Mouse (Mus musculus): ENCODE results near the gene Ggcx.

Ggcx gene

GRCm38 (mm10) chr6:72387816-72388215 is 26.3 kb upstream of the Ggcx start:
- no peak for DNase-seq (ENCODE audit: low read depth, low spot score)

GRCm38 (mm10) chr6:72388266-72388665 is 25.8 kb upstream of the Ggcx start:
- no peak for DNase-seq (ENCODE audit: low read depth, low spot score)

DNA sequence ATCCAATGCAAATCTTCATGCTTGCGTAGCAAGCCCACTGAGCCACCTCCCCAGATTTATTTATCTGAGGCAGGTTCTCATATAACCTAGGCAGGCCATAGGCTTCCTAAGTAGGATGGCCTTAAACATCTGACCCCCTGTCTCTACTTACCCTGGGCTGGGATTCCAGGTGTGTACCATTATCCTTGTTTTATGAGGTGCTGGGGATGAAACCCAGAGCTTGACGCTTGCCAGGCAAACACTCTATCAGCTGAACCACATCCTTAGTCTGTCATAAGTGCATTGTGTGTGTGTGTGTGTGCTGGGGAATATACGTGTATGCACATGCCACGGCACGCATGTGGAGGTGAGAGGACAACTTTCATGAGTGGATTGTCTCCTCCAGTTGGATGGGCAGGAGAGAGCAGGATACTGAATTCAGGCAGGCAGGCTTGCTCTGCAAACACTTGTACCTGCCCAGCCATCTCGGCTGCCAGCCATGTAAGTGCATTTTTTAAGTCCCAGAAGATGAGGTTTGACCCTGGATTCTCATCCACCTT is 25.2 kb upstream of the Ggcx start:
- DNase-seq (ENCODE audit: low read depth, low spot score) = no peak

- DNase-seq (ENCODE audit: low read depth, low spot score) = no peak
Observed at GRCm38 (mm10) chr6:72389471-72389940, 24.6 kb upstream of the Ggcx start.

GRCm38 (mm10) chr6:72389941-72390771 is 24.0 kb upstream of the Ggcx start, which contains the start of gene Vamp8:
Gene Vamp8, minus strand, starts transcription at chr6:72390703.
- no peak for DNase-seq (ENCODE audit: low read depth, low spot score)

DNA sequence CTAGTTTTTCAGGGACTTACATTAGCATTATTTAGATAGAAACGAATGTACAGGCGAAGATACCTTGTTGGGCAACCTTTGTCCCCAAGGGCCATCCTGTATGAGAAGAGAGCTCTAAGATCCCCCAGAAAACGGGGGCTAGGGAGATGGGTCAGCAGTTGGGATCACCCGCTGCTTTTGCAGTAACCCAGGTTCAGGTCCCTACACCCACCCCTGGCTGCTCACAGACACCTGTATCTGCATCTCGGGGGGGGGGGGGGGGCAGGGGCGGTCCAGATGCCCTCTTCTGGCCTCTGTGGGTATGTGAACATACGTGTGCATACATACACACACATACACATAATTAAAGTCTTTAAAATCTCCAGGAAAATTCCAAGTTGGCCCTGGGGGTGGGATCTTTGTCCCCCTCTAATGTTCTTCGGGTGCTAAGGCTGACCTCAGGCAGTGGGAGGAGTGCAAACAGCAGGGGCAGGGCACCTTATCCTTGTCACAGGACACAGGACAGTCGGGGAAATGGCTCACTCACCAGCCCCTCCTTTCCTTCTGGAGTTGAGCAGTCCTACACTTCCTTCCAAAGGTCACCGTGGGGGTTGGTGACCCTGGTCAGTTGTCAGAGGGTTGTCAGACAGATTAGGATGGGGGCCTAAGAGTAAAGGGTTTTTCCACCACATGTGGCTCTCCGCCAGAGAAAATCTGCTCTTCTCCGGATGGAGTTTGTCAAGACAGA is 23.1 kb upstream of the Ggcx start:
- no peak for DNase-seq (ENCODE audit: low read depth, low spot score)

DNA sequence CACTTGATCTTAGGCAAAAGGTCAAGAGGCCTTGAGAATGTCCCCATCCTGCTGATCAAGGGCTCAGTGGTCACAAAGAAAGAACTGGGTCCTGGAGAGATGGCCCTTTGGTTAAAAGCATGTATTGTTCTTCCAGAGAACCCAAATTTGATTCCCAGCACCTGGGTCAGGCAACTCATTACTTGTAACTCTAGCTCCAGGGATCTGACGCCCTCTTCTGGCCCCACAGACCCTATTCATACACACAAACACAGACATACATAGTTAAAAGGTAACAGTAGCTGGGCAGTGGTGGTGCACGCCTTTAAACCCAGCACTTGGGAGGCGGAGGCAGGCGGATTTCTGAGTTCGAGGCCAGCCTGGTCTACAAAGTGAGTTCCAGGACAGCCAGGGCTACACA is 21.8 kb upstream of the Ggcx start:
- DNase-seq (ENCODE audit: low read depth, low spot score) = no peak

- DNase-seq (ENCODE audit: low read depth, low spot score) = no peak
Observed at GRCm38 (mm10) chr6:72396837-72397251, 17.3 kb upstream of the Ggcx start.

- DNase-seq (ENCODE audit: low read depth, low spot score) = no peak
Observed at GRCm38 (mm10) chr6:72399967-72400366, 14.1 kb upstream of the Ggcx start.

DNA sequence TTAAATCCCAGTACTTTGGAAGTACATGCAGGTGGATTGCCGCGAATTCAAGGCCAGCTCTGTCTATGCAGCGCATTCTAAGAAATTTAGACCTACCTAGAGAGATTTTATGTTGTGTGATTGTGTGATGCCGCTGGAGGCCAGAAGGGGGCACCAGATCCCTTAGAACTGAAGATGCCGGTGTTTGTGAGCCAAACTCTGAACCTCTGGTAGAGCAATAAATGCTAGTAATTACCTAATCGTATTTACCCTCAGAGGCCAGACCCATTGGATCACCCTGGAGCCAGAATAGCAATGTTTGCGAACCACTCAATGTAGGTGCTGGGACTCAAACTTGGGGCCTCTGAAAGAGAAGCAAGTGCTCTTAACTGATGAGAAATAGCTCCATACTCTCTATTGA is 12.2 kb upstream of the Ggcx start:
- no peak for DNase-seq (ENCODE audit: low read depth, low spot score)

DNA sequence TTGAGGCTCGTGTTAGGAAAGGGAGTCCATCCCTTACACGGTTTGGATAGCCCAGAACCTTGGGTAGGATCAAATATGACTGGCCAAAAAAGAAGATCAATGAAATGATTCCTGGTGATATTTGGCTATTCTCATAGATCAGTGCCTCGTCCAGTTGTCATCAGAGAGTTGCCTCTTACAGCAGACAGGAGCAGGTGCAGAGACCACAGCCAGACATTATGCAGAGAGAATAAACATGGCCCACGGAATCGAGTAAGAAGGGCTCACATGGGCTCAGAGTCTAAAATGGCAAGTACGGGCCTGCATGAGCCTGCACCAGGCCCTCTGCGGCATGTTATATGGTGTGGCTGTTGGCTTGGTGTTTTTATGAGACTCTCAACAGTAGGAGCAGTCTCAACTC is 8.8 kb upstream of the Ggcx start:
- DNase-seq (ENCODE audit: low read depth, low spot score) = no peak

DNA sequence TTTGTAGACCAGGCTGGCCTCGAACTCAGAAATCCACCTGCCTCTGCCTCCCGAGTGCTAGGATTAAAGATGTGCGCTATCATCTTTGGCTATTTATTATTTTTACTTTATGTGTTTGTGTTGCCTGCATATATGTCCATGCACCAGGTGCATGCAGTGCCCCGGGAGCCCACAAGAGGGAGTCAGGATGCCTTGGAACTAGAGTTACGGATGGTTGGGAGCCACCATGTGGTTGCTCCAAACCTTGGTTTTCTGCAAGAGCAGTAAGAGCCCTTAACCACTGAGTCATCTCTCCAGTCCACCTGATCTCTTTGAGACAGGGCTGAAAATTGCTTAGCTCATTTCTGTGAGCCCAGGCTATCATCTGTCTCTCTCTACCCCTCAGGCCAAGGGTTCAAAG is 7.0 kb upstream of the Ggcx start:
- DNase-seq (ENCODE audit: low read depth, low spot score) = peak; percentile 74

DNA sequence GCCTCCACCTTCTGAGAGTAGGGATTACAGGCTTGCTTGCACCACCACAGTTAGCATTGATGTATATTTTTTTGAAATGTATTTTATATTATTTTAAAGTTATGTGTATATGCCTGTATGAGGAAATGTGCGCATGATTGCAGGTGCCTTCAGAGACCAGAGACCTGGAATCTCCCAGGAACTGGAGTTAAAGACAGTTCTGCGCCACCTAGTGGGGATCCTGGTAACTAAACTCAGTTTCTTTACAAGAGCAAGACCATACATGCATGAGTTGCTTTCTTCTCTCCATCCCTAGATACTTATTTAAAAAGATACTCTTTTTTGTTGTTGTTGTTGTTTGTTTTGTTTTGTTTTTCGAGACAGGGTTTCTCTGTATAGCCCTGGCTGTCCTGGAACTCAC is 4.5 kb upstream of the Ggcx start:
- no peak for DNase-seq (ENCODE audit: low read depth, low spot score)

GRCm38 (mm10) chr6:72410003-72410402 is 4.1 kb upstream of the Ggcx start:
- DNase-seq (ENCODE audit: low read depth, low spot score) = no peak

- no peak for DNase-seq (ENCODE audit: low read depth, low spot score)
Observed at GRCm38 (mm10) chr6:72410518-72410917, 3.6 kb upstream of the Ggcx start.

GRCm38 (mm10) chr6:72415181-72415580 is 1.1 kb downstream of the Ggcx start:
- DNase-seq (ENCODE audit: low read depth, low spot score) = no peak

DNA sequence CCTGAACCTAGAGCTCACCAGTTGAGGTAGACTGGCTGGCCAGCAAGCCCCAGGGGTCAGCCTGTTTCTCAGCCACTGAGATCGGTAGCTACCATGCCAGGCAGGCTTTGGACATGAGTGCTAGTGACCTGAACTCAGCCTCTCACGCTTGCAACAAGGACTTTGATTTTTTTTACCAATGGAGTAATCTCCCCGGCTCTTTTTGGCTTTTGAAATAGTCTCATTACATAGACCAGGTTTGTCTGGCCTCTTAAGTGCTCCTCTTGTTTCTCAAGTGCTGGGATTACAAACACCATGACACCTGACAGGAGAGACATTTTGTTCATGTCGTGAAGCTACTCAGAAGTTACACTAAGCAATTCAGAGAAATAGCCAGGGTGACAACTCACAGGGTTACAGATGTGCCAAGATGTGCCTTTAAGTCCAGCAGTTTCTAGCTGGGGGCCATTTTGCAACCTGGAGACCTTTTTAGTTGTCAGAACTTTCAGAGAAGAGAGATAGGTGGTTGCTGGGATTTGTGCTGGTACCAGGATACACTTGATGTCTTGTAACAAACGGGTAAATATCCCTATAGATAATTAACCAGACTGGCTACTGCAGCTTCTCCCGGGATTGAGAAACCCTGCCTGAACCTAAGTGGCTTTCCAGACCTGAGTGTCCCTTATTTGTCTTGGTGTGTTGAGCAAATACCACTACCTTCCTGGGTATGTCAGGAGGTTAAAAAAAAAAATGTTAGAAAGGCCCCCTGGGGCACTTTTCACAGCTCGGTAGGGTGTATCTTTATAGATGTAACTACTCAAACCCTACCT is 2.1 kb downstream of the Ggcx start:
- DNase-seq (ENCODE audit: low read depth, low spot score) = no peak

GRCm38 (mm10) chr6:72418279-72418678 is 4.2 kb downstream of the Ggcx start:
- DNase-seq (ENCODE audit: low read depth, low spot score) = no peak

- no peak for DNase-seq (ENCODE audit: low read depth, low spot score)
Observed at GRCm38 (mm10) chr6:72419806-72420205, 5.7 kb downstream of the Ggcx start.

- no peak for DNase-seq (ENCODE audit: low read depth, low spot score)
Observed at GRCm38 (mm10) chr6:72420901-72421300, 6.8 kb downstream of the Ggcx start.

- DNase-seq (ENCODE audit: low read depth, low spot score) = no peak
Observed at GRCm38 (mm10) chr6:72425646-72426045, 11.5 kb downstream of the Ggcx start.

DNA sequence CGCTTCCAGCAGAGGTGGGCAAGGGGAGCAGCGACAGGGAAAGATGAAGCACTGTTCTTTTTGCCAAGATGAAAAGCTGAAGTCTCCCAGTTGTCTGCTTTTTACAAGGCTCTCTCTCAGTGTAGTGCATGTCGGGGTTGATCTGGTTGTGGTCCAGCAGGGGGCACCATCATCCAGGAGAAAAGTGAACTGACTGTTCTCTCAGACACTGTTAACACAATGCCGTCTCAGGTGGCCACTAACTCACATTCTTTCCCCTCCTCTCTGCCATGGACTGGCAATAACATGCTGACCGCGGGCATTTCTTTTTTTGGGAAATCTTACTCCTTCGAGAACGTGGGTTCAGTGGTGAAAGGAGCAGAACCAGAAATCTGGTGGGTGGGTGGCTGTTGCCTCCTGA is 13.9 kb downstream of the Ggcx start:
- DNase-seq (ENCODE audit: low read depth, low spot score) = no peak

All from WW6 (cell line).